8 mouse cellular contexts compared by ENCODE assay signal in genomic region chr2:57616525-57617225, GRCm38 (mm10).
DNase-seq lines count a peak whose midpoint lies in the region; ATAC-seq and TF ChIP-seq lines count a peak whose summit lies in the region.

No protein-coding gene starts in this region.

- TF ChIP-seq EP300 in liver, embryonic 14.5 days (IDR thresholded peaks at IDR 0.05; ENCODE audit: low read depth), result no peak
- no peak for TF ChIP-seq EP300 in stomach, postnatal 0 days (optimal IDR thresholded peaks at IDR 0.05)

- peak overlapping the region; percentile 66 for H3K9ac ChIP-seq in hindbrain, embryonic 13.5 days
- no peak overlapping the region for H3K9ac ChIP-seq in liver, embryonic 14.5 days (replicated peaks)
- no peak overlapping the region for H3K9ac ChIP-seq in stomach, postnatal 0 days (ENCODE audit: low read length)

- TF ChIP-seq CTCF in liver, embryonic 14.5 days (IDR thresholded peaks at IDR 0.05; ENCODE audit: low read depth), result no peak
- TF ChIP-seq CTCF in stomach, postnatal 0 days (IDR thresholded peaks at IDR 0.05; ENCODE audit: low read depth), result no peak

- no peaks in the 10 kb centered on the region for H3K4me1 ChIP-seq in heart, embryonic 10.5 days
- H3K4me1 ChIP-seq in hindbrain, embryonic 13.5 days (replicated peaks), result peaks cover 24% of the 10 kb centered on the region
- H3K4me1 ChIP-seq in liver, embryonic 14.5 days (replicated peaks; ENCODE audit: control insufficient read depth in 2 of 2, insufficient read depth in 2 of 2, low read length in 1 of 2), result no peaks in the 10 kb centered on the region
- H3K4me1 ChIP-seq in stomach, postnatal 0 days (replicated peaks; ENCODE audit: control insufficient read depth, insufficient read depth), result no peaks in the 10 kb centered on the region

- 3% methylated on average over 19 of the region's 19 CpGs for WGBS in heart, embryonic 10.5 days
- WGBS in hindbrain, embryonic 13.5 days, result 1% methylated on average over 19 of the region's 19 CpGs
- 6% methylated on average over 17 of the region's 19 CpGs for WGBS in liver, embryonic 14.5 days (ENCODE audit: insufficient replicate concordance)
- WGBS in stomach, postnatal 0 days, result 5% methylated on average over 19 of the region's 19 CpGs

- no peak for DNase-seq in heart, embryonic 10.5 days (ENCODE audit: low spot score)
- DNase-seq in heart, adult 18-20 months, result no peak
- DNase-seq in cerebellum, postnatal 10 days, result peak; percentile 35 to 46
- no peak for DNase-seq in liver, embryonic 14.5 days (ENCODE audit: low read depth in 3 of 3, low spot score in 3 of 3)
- peak; percentile 16 for DNase-seq in stomach, postnatal 0 days (ENCODE audit: low spot score)
- DNase-seq in right cerebral cortex, adult 18-20 months, result no peak
- no peak for DNase-seq in thymus, postnatal 14 days

- peak overlapping the region; percentile 76; the same call in 1 of the 2 replicates for H3K27ac ChIP-seq in heart, embryonic 10.5 days
- peak overlapping the region; percentile 48; the same call in 1 of the 2 replicates for H3K27ac ChIP-seq in hindbrain, embryonic 13.5 days
- no peak overlapping the region for H3K27ac ChIP-seq in liver, embryonic 14.5 days
- H3K27ac ChIP-seq in stomach, postnatal 0 days (replicated peaks), result no peak overlapping the region

- H3K4me3 ChIP-seq in heart, embryonic 10.5 days, result peak overlapping the region; percentile 61
- H3K4me3 ChIP-seq in hindbrain, embryonic 13.5 days, result peak overlapping the region; percentile 38
- peak overlapping the region in 1 of 2 experiments; percentile 35; a peak in 1 of 4 replicates for H3K4me3 ChIP-seq in liver, embryonic 14.5 days (ENCODE audit: insufficient read depth in 1 of 2, low read depth in 2 of 2, low read length in 2 of 2)
- H3K4me3 ChIP-seq in stomach, postnatal 0 days (ENCODE audit: low read depth, low read length), result peak overlapping the region; percentile 29

- ATAC-seq in hindbrain, embryonic 13.5 days (ENCODE audit: low FRiP score), result peak; percentile 25; the same call in 1 of the 2 replicates
- ATAC-seq in liver, embryonic 14.5 days (ENCODE audit: insufficient read depth), result no peak
- no peak for ATAC-seq in stomach, postnatal 0 days (ENCODE audit: low FRiP score, low TSS enrichment)

- no peaks in the 10 kb centered on the region for H3K27me3 ChIP-seq in heart, embryonic 10.5 days (ENCODE audit: insufficient read depth, poor library complexity, severe bottlenecking)
- 0 out of 2 replicates have a peak, but pooled peaks cover 2% of the 10 kb centered on the region for H3K27me3 ChIP-seq in hindbrain, embryonic 13.5 days
- no peaks in the 10 kb centered on the region for H3K27me3 ChIP-seq in liver, embryonic 14.5 days (ENCODE audit: control insufficient read depth, insufficient read depth, low read length)
- H3K27me3 ChIP-seq in stomach, postnatal 0 days (ENCODE audit: control insufficient read depth, insufficient read depth, low read length), result no peaks in the 10 kb centered on the region

- no peaks in the 10 kb centered on the region for H3K9me3 ChIP-seq in heart, embryonic 10.5 days
- no peaks in the 10 kb centered on the region for H3K9me3 ChIP-seq in hindbrain, embryonic 13.5 days
- no peaks in the 10 kb centered on the region for H3K9me3 ChIP-seq in liver, embryonic 14.5 days (ENCODE audit: control insufficient read depth, low read length)
- no peaks in the 10 kb centered on the region for H3K9me3 ChIP-seq in stomach, postnatal 0 days (ENCODE audit: control insufficient read depth, low read length)

- no peaks in the 10 kb centered on the region for H3K36me3 ChIP-seq in heart, embryonic 10.5 days
- no peaks in the 10 kb centered on the region for H3K36me3 ChIP-seq in hindbrain, embryonic 13.5 days
- no peaks in the 10 kb centered on the region for H3K36me3 ChIP-seq in liver, embryonic 14.5 days (replicated peaks; ENCODE audit: control insufficient read depth, insufficient read depth, low read depth)
- no peaks in the 10 kb centered on the region for H3K36me3 ChIP-seq in stomach, postnatal 0 days (ENCODE audit: control insufficient read depth, insufficient read depth, low read length)

- peak overlapping the region; percentile 61 for H3K4me2 ChIP-seq in hindbrain, embryonic 13.5 days
- H3K4me2 ChIP-seq in liver, embryonic 14.5 days (ENCODE audit: low read depth), result peak overlapping the region; percentile 42
- H3K4me2 ChIP-seq in stomach, postnatal 0 days (replicated peaks; ENCODE audit: low read depth), result peak overlapping the region; percentile 44

Comparison
In these comparisons a context has a peak if more than half of its experiments do, and no peak if none do; other contexts are left out.
1. DNase-seq: peak in cerebellum, postnatal 10 days (2 of 2) and stomach, postnatal 0 days (single experiment); none in heart, embryonic 10.5 days (single experiment), heart, adult 18-20 months (0 of 2), liver, embryonic 14.5 days (0 of 3), right cerebral cortex, adult 18-20 months (single experiment) and thymus, postnatal 14 days (single experiment).
2. H3K27ac ChIP-seq: peak in heart, embryonic 10.5 days (single experiment) and hindbrain, embryonic 13.5 days (single experiment); none in liver, embryonic 14.5 days (single experiment) and stomach, postnatal 0 days (single experiment).
3. Peak in every context shown above with its lines, with median percentiles within 50 percentile points of each other: H3K4me2 ChIP-seq.